Mouse (Mus musculus) thymus, postnatal 36 days (tissue): ENCODE measurements around the gene Sost.

Experiments
- DNase-seq, 2 experiments: peaks; one replicate each; pipeline ENCODE4 v3.0.0; 2022; ENCODE audit warnings: mixed read lengths in 2 of 2

The Sost gene

DNA sequence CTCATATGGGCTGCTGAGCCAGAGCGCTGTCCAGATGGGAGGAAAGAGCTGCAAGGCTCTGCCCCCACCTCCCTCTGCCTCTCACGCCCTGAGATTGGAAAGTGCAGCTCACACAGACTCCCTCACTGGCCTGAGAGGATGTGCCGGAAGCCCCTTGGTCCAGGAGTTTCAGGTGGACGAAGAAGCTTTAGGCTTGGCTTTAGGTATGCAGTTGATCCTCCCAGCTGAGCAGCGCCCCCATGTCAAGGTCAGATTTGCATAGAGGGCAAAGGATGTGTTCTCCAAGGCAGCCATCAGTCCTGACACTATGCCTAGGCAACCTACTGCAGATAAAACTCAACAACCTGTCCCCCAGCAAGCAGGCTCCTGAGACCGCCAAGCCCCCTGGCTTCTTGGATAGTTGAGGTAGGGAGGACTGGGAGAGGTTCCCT lies 16.2 kb upstream of the Sost start:
- DNase-seq, result no peak

DNA sequence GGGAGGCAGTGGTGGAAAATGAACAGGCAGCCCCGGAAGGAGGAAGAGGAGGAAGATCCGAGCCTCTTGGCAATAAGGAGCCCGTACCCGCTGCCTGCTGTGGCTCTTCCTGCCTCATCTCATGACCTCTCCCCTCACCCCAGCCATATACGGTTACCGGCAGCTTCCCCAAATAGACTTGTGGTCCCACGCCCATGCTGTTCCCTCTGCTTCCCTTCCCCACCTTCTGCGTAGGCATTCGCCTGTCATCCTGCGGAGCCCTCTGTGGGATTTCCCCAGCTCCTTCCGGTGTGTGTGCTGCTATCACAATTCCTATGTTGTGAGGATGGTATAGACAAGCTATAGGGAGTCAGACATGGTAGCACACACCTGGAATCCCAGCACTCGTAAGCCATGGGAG lies 15.0 kb upstream of the Sost start:
- no peak for DNase-seq

GRCm38 (mm10) chr11:101980603-101981157 lies 13.9 kb upstream of the Sost start:
- DNase-seq, result no peak

DNA sequence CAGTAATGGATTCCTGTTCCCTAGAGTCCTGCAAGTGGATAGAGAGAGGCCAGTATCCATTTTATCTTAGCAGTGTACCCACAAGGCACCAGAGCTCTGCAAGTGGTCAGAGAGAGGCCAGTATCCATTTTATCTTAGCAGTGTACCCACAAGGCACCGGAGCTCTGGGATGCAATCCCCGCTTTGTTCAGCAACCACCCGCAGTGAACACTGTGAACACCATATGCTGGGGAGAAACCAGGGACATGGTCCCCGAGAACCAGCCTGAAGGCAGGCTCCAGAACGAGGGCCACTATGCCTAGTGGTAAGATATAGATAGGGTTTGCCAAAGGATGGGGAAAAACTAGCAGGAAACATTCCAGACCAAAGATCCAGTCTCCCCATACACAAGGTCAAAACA lies 12.3 kb upstream of the Sost start:
- no peak for DNase-seq

GRCm38 (mm10) chr11:101976949-101977348 lies 10.1 kb upstream of the Sost start:
- DNase-seq, result no peak

DNA sequence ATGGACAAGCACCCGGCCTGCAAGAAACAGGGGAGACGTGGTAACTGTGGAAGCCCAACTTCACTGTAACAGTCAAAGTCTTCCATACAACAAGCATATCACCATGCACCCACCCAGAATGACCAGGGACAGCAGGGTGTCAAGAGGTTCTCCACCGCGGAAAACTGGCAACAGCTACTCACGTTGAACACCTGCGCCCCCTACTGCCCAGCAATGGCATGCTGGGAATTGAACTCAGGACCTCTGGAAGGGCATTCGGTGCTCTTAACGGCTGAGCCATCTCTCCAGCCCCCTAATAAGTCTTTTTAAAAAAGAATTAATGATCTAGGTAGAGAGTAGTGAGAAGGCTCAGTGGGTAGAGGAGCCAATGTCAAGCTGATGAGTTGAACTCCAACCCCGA lies 8.1 kb upstream of the Sost start:
- DNase-seq, result no peak

DNA sequence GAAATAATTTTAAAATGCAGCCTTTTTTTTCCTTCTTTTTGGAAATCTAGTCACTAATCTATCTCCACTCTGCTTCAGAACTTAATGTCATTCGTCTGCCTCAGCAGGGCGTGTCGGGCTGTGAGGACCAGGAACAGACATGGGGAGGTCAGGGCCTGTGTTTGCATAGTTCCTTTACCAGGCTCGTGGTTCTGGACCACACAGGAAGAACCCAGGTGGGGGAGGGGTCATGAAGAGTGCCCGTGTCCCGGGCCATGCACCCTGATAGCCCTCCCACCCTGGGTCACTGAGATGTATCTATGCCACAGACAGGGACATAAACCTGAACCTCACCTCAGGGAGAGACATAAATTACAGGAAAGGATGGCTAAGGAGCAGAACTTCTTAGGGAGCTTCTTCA lies 7.4 kb upstream of the Sost start:
- no peak for DNase-seq

DNA sequence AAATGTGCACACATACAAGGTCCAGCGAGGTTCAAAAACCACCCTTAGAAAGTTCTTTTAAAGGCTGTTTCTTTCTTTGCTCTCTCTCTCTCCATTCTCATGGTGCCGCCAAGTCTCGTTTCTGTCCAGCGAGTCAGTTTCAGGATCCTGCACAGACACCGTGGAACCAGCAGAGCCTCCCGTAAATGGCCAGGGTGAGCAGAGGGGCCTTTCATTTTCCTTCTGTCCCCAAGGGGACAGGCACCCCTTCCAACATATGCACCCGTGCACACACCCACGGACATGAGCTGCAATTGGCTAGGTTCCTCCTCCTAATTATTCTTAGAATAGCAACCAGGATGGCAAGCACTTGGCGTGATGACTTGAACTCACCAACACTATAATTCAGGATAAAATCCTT lies 6.7 kb upstream of the Sost start:
- no peak for DNase-seq

DNA sequence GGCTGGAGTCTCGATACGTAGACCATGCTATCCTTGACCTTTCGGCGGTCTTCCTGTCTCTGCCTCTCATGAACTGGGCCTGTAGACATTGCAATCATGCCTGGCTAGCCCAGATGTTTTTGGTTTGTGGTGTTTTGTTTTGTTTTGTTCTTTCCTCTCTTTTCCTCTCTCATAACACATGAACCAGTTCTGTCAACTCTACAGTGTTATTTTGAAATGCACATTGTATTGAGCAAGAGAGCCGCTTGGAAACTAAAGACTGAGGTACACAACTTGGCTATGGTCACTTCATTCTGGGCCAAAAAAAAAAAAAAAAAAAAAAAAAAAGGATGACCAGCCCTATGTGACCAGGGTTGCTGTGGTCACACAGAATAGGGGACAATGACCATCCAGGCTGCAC lies 5.8 kb upstream of the Sost start:
- no peak for DNase-seq

- DNase-seq, result no peak
These were observed 5.3 kb upstream of the Sost start for GRCm38 (mm10) chr11:101972097-101972496.

GRCm38 (mm10) chr11:101971410-101971809 lies 4.6 kb upstream of the Sost start:
- peak; percentile 11 to 21 for DNase-seq

- no peak for DNase-seq
These were observed 3.0 kb upstream of the Sost start for GRCm38 (mm10) chr11:101969835-101970234.

GRCm38 (mm10) chr11:101968791-101969190 lies 2.0 kb upstream of the Sost start:
- peak; percentile 47 to 50 for DNase-seq

DNA sequence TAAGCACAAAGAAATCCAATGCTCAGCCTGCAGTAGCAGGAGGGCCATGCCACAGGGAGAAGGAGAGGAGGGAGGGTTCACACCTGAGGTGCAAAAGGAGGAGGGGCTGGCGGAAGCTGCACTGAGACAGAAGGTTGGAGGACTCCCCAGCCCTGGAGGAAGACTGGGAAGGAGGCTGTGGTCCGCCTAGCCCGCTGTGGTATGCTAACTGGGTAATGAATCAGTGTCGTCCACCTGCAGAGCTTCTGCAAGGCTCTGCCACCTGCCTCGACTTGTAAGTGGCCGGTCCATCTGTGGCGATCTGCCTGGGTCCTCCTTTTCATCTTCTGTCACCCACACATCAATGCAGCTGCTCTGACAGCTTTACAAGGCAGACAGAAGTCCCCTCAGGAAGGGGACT lies 1.5 kb upstream of the Sost start:
- DNase-seq, result no peak

DNA sequence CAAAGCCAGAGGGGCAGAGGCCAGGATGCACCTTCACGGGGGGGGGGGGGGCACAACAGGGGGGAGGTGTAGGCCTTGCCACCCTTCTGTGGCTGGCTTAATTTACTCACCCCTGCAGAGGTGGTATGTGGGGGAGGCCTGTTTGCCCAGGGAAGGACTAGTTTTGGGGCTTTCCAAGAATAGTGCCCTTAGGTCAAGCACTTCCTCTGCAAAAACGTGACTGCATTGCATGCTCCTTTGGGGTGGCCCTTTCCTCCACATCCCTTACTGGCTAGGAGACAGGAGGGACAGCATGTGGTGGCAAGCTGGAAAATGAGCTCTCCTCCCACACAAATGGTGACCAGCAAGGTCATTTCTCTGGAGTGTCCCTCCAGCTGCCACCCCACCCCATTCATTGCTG lies 1.3 kb downstream of the Sost start:
- no peak for DNase-seq

DNA sequence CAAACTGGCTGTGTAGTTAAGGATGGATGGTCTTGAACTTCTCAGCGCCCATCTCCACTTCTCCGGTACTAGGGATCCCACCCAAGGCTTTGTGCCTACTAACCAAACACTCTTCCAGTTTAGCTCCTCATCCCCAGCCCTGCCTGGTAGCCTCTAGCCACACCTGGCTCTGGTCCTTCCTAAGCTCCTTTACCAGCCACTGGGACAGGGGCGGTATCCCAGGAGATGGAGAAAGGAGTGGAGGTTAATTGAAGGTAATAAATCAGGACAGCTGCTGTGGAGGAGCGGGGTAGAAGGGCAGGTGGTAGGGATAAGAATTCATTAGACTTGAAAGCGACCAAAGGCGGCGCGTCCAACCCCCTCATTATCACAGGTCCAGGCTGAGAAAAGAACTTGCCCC lies 2.2 kb downstream of the Sost start:
- DNase-seq, result no peak

- DNase-seq, result no peak
These were observed 3.1 kb downstream of the Sost start for GRCm38 (mm10) chr11:101963473-101964291.

DNA sequence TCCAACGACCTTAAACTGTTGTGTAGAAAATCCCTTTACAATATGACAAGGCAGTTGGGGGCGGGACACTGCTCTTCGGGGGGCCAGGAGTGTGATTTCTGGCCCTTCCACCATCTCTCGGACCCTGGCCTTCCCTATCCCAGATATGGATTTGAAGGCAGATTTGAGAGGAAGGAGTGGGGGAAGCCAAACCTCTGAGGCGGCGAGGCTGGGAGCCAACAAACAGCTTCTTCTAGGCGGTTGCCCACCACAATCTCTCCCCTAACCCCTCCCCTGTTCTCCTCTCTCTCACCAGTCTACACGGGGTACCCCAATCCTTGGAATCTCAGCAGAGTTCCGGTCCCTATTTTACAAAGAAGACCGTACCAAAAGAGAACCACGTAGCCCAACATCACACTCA lies 3.8 kb downstream of the Sost start:
- no peak for DNase-seq

GRCm38 (mm10) chr11:101957476-101957875 lies 9.3 kb downstream of the Sost start:
- no peak for DNase-seq

DNA sequence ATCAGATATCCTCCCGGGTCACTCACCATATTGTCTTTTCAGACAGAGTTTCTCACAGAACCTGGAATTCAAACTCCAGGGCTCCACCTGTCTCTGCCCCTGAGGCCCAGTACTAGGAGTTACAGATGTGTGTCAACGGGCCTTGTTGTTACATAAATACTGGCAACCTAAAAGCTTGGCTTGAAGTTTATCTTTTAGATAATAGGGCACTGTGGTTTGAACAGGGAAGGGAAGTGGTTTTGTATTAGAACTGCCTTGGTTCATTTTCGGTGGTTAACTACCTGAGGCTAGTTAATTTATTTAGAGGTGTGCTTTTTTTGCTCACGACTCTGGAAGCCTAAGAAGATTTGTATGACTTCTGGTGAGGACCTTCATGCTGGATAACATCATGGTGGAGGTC lies 13.4 kb downstream of the Sost start:
- DNase-seq, result no peak

GRCm38 (mm10) chr11:101952541-101953341 lies 14.1 kb downstream of the Sost start:
- no peak for DNase-seq

DNA sequence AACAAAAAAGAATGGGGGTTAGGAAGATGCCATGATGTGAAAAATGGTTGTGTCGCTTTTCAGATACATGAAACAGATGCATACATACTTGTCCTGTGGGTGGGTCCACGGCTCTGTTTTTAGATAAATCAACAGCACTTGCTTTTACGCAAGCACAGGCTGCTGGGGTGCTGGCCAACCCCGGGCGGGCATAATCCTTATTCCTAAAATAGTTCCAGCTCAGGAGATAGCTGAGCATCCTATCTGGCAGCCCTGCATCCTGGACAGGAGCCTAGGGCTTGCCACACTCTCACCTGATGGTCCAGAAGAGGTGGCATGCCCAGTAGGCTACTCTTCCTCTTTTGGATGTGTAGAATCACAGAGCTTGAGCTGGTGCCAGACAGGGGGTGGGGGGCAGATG lies 16.8 kb downstream of the Sost start:
- DNase-seq, result no peak

DNA sequence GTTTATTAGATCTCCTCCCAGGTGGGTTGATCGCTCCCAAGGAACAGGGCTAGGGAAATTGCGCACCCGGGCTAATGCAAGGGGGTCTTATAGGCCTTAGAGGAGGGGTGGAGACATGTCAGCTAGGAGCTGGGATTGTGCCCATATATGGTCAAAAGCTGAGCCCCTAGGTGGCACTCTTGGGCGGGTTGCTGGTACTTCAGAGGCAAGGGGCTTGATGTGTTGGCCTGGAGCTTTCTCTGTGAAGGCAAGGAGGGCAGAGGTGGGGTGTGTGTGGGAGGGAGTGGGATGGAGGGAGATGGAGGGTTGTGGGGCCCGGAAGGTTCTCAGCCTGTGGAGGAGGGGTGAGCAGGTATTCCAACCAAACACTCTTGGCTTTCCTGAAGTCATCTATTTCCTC lies 20.3 kb downstream of the Sost start:
- no peak for DNase-seq

GRCm38 (mm10) chr11:101943055-101943454 lies 23.8 kb downstream of the Sost start:
- no peak for DNase-seq
